Mouse (Mus musculus): ENCODE measurements around the gene Gng12. TPM values are rescaled to one million over a fixed set of nuclear protein-coding genes. Genes with fewer than 3 reads are reported as not detected.

Gene Gng12
- total and polyA plus RNA-seq, 2 experiments from 2014 or later, result 27.8 to 52.0 TPM

- Histone ChIP-seq H3K4me1 (ENCODE audit: insufficient read depth) (no peaks in the 10 kb centered on the region), H3K9me3 (ENCODE audit: low read length) (no peaks in the 10 kb centered on the region), H3K36me3 (ENCODE audit: insufficient read depth) (no peaks in the 10 kb centered on the region), H3K27me3 (ENCODE audit: insufficient read depth, low read length) (no peaks in the 10 kb centered on the region), H3K27ac (ENCODE audit: low read depth, low read length) (no peak overlapping the region), H3K9ac (no peak overlapping the region), H3K4me2 (ENCODE audit: low read depth) (0 out of 2 replicates have a peak overlapping the region, but pooled peaks have one; percentile 17), H3K4me3 (ENCODE audit: low read depth, low read length) (no peak overlapping the region)
- no peak for TF ChIP-seq CTCF (IDR thresholded peaks at IDR 0.05; ENCODE audit: low read depth)
- peak; percentile 82 for ATAC-seq
- peak; percentile 17 for DNase-seq
- WGBS, result 38% methylated on average over 9 of the region's 9 CpGs
Observed at GRCm38 (mm10) chr6:67069800-67070315, 173.7 kb downstream of the Gng12 start.

Other genes starting within 250 kb of the Gng12 start
- not detected in 2 replicates for gene Vmn1r35, start 210.5 kb upstream of the Gng12 start, total RNA-seq (2014; rRNA removed)
- not detected in 2 replicates for gene Vmn1r35, start 210.5 kb upstream of the Gng12 start, polyA plus RNA-seq (2015; fragmentation: Nextera tagmentation; extraction: Ambion mirVana)
- not detected in 2 replicates for gene Vmn1r36, start 177.2 kb upstream of the Gng12 start, total RNA-seq (2014; rRNA removed)
- gene Vmn1r36, start 177.2 kb upstream of the Gng12 start, polyA plus RNA-seq (2015; fragmentation: Nextera tagmentation; extraction: Ambion mirVana), result not detected in 2 replicates
- not detected in 2 replicates for gene Vmn1r37, start 167.0 kb upstream of the Gng12 start, total RNA-seq (2014; rRNA removed)
- not detected in 2 replicates for gene Vmn1r37, start 167.0 kb upstream of the Gng12 start, polyA plus RNA-seq (2015; fragmentation: Nextera tagmentation; extraction: Ambion mirVana)
- not detected in 2 replicates for gene Vmn1r38, start 113.8 kb upstream of the Gng12 start, total RNA-seq (2014; rRNA removed)
- not detected in 2 replicates for gene Vmn1r38, start 113.8 kb upstream of the Gng12 start, polyA plus RNA-seq (2015; fragmentation: Nextera tagmentation; extraction: Ambion mirVana)
- gene Vmn1r39, start 85.8 kb upstream of the Gng12 start, total RNA-seq (2014; rRNA removed), result not detected in 2 replicates
- not detected in 2 replicates for gene Vmn1r39, start 85.8 kb upstream of the Gng12 start, polyA plus RNA-seq (2015; fragmentation: Nextera tagmentation; extraction: Ambion mirVana)
- 4.8 and 7.9 TPM in 2 replicates for gene Gadd45a, start 141.1 kb downstream of the Gng12 start, total RNA-seq (2014; rRNA removed)
- gene Gadd45a, start 141.1 kb downstream of the Gng12 start, polyA plus RNA-seq (2015; fragmentation: Nextera tagmentation; extraction: Ambion mirVana), result 6.9 and 7.8 TPM in 2 replicates